ENCODE assay signal across 35 mouse cellular contexts in the genomic region with DNA sequence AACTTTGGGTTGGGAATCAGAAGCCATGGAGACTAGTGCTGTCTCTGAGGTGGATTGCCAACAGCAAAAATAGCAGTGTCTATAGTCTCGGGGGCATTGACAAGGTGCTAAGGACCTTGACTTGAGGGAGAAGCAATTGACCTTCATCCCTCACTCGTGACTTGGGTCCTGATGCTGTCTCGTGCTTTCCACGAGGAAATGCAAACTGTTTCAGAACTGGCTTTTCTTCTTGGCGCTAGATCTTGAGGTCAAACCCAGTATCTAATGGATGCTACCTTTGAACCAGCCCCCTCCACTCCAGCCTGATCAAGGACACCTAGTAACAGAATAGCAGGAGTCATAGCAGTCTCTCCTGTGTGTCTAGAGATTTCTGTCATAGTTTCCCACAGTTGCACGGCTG.
"Had no signal": no experiment of that assay in that cellular context is flagged by ENCODE, and none has a peak within 500 bp of the region (broad histone marks: within the 10 kb centered on the region; RNA-seq: fewer than 3 reads in every experiment).

No protein-coding gene starts in this region.

- H3K4me3 ChIP-seq: heart, embryonic 10.5 days; heart, embryonic 12.5 days; heart, embryonic 13.5 days; heart, embryonic 15.5 days; hindbrain, embryonic 10.5 days; hindbrain, embryonic 12.5 days; hindbrain, embryonic 13.5 days; hindbrain, embryonic 15.5 days; intestine, embryonic 15.5 days; kidney, embryonic 15.5 days; layer of hippocampus, adult 2 months; left cerebral cortex, adult 2 months had no signal

- H3K36me3 ChIP-seq: heart, embryonic 10.5 days; heart, embryonic 12.5 days; heart, embryonic 13.5 days; heart, embryonic 15.5 days; hindbrain, embryonic 10.5 days; hindbrain, embryonic 12.5 days; hindbrain, embryonic 13.5 days; hindbrain, embryonic 15.5 days; intestine, embryonic 15.5 days; kidney, embryonic 15.5 days had no signal

- ATAC-seq: hindbrain, embryonic 16.5 days; hindbrain, postnatal 0 days; inflammation-experienced regulatory T-cells, adult 6 months; intestine, embryonic 15.5 days; intestine, embryonic 16.5 days; intestine, postnatal 0 days had no signal

- H3K4me1 ChIP-seq: heart, embryonic 10.5 days; heart, embryonic 15.5 days; hindbrain, embryonic 10.5 days; hindbrain, embryonic 12.5 days; hindbrain, embryonic 15.5 days; intestine, embryonic 15.5 days had no signal

- H3K27ac ChIP-seq: heart, embryonic 10.5 days; heart, embryonic 13.5 days; heart, embryonic 15.5 days; hindbrain, embryonic 10.5 days; hindbrain, embryonic 12.5 days; hindbrain, embryonic 13.5 days; hindbrain, embryonic 14.5 days; hindbrain, embryonic 15.5 days; hindbrain, postnatal 0 days; intestine, embryonic 15.5 days; kidney, embryonic 15.5 days; kidney, postnatal 0 days; layer of hippocampus, adult 2 months; left cerebral cortex, adult 2 months had no signal

- H3K9me3 ChIP-seq: heart, embryonic 10.5 days; heart, embryonic 13.5 days; heart, embryonic 15.5 days; hindbrain, embryonic 12.5 days; hindbrain, embryonic 13.5 days; hindbrain, embryonic 15.5 days; intestine, embryonic 15.5 days; kidney, embryonic 15.5 days had no signal

- H3K4me2 ChIP-seq: heart, embryonic 11.5 days; heart, embryonic 12.5 days; heart, embryonic 13.5 days; heart, embryonic 15.5 days; hindbrain, embryonic 12.5 days; hindbrain, embryonic 13.5 days; hindbrain, embryonic 14.5 days; hindbrain, embryonic 15.5 days; intestine, embryonic 15.5 days; kidney, embryonic 15.5 days had no signal

- H3K27me3 ChIP-seq: heart, embryonic 12.5 days; heart, embryonic 13.5 days; heart, embryonic 15.5 days; hindbrain, embryonic 12.5 days; hindbrain, embryonic 13.5 days; hindbrain, embryonic 15.5 days; intestine, embryonic 15.5 days; kidney, embryonic 15.5 days had no signal

- DNase-seq: heart, postnatal 10 days; heart, postnatal 14 days; heart, postnatal 36 days; heart, postnatal 4 days; kidney, adult 11 months; kidney, adult 18-20 months; kidney, adult 2 months; kidney, adult 8-10 months; kidney, adult 9 months; kidney, postnatal 10 days; kidney, postnatal 14 days; kidney, postnatal 36 days; kidney, postnatal 4 days; layer of hippocampus, adult 9-11 months; layer of hippocampus, postnatal 36 days had no signal

- H3K9ac ChIP-seq: heart, embryonic 12.5 days; heart, embryonic 13.5 days; heart, embryonic 15.5 days; hindbrain, embryonic 12.5 days; hindbrain, embryonic 13.5 days; hindbrain, embryonic 14.5 days; hindbrain, embryonic 15.5 days; intestine, embryonic 15.5 days; kidney, embryonic 15.5 days had no signal
